In genomic region chr8:54418035-54418434, GRCm38 (mm10) we compare ENCODE assay signal across 28 mouse cellular contexts.
"Had no signal": no experiment of that assay in that cellular context is flagged by ENCODE, and none has a peak within 500 bp of the region (broad histone marks: within the 10 kb centered on the region; RNA-seq: fewer than 3 reads in every experiment).

No protein-coding gene starts in this region.

- H3K9ac ChIP-seq: embryonic facial prominence, embryonic 12.5 days; embryonic facial prominence, embryonic 13.5 days; embryonic facial prominence, embryonic 15.5 days; forebrain, embryonic 12.5 days; forebrain, embryonic 13.5 days; forebrain, embryonic 15.5 days; forebrain, postnatal 0 days had no signal

- H3K4me2 ChIP-seq: embryonic facial prominence, embryonic 12.5 days; embryonic facial prominence, embryonic 13.5 days; embryonic facial prominence, embryonic 15.5 days; forebrain, embryonic 12.5 days; forebrain, embryonic 13.5 days; forebrain, embryonic 15.5 days had no signal

- H3K27ac ChIP-seq: embryonic facial prominence, embryonic 10.5 days; embryonic facial prominence, embryonic 12.5 days; embryonic facial prominence, embryonic 13.5 days; embryonic facial prominence, embryonic 15.5 days; forebrain, embryonic 10.5 days; forebrain, embryonic 12.5 days; forebrain, embryonic 13.5 days; forebrain, embryonic 15.5 days; gastrocnemius, adult 2 months; heart, adult 2 months; heart, embryonic 10.5 days had no signal

- H3K4me1 ChIP-seq: embryonic facial prominence, embryonic 10.5 days; embryonic facial prominence, embryonic 12.5 days; embryonic facial prominence, embryonic 13.5 days; embryonic facial prominence, embryonic 15.5 days; forebrain, embryonic 10.5 days; forebrain, embryonic 12.5 days; forebrain, embryonic 13.5 days; forebrain, embryonic 15.5 days; heart, embryonic 10.5 days had no signal

- ATAC-seq: forebrain, embryonic 13.5 days; forebrain, embryonic 14.5 days; forebrain, embryonic 15.5 days; forebrain, embryonic 16.5 days; forebrain, postnatal 0 days had no signal

- H3K4me3 ChIP-seq: embryonic facial prominence, embryonic 10.5 days; embryonic facial prominence, embryonic 12.5 days; embryonic facial prominence, embryonic 13.5 days; embryonic facial prominence, embryonic 15.5 days; erythroblast, embryonic 14.5 days; forebrain, embryonic 10.5 days; forebrain, embryonic 12.5 days; forebrain, embryonic 13.5 days; forebrain, embryonic 15.5 days; gastrocnemius, adult 2 months; heart, adult 2 months; heart, embryonic 10.5 days had no signal

- H3K27me3 ChIP-seq: embryonic facial prominence, embryonic 12.5 days; embryonic facial prominence, embryonic 13.5 days; embryonic facial prominence, embryonic 15.5 days; forebrain, embryonic 12.5 days; forebrain, embryonic 13.5 days; forebrain, embryonic 15.5 days had no signal

- DNase-seq: cerebellum, adult 8-10 months; cerebellum, adult 9-10 months; cerebellum, adult 9-11 months; cerebellum, postnatal 10 days; cerebellum, postnatal 14 days; cerebellum, postnatal 25 days; cerebellum, postnatal 36 days; embryo, embryonic 11 days; forebrain, postnatal 0 days; gastrocnemius, adult 2 months; gastrocnemius, postnatal 10 days; gastrocnemius, postnatal 14 days; gastrocnemius, postnatal 36 days; heart, adult 11 months; heart, adult 18-20 months; heart, adult 2 months had no signal

- H3K36me3 ChIP-seq: embryonic facial prominence, embryonic 10.5 days; embryonic facial prominence, embryonic 12.5 days; embryonic facial prominence, embryonic 13.5 days; embryonic facial prominence, embryonic 15.5 days; forebrain, embryonic 10.5 days; forebrain, embryonic 12.5 days; forebrain, embryonic 15.5 days; heart, embryonic 10.5 days had no signal

- H3K9me3 ChIP-seq: embryonic facial prominence, embryonic 10.5 days; embryonic facial prominence, embryonic 12.5 days; embryonic facial prominence, embryonic 13.5 days; embryonic facial prominence, embryonic 15.5 days; forebrain, embryonic 10.5 days; forebrain, embryonic 12.5 days; forebrain, embryonic 13.5 days; forebrain, embryonic 15.5 days; heart, embryonic 10.5 days had no signal
